Mouse (Mus musculus) naive thymus-derived CD4-positive, alpha-beta T cell, adult 2 months (primary cell): Measurements from ENCODE around the gene Psmb11.

ENCODE experiments used
- DNase-seq: peaks from one replicate; pipeline ENCODE4 v3.0.0-alpha.2; 2011; ENCODE audit warnings: low read depth

Gene Psmb11

DNA sequence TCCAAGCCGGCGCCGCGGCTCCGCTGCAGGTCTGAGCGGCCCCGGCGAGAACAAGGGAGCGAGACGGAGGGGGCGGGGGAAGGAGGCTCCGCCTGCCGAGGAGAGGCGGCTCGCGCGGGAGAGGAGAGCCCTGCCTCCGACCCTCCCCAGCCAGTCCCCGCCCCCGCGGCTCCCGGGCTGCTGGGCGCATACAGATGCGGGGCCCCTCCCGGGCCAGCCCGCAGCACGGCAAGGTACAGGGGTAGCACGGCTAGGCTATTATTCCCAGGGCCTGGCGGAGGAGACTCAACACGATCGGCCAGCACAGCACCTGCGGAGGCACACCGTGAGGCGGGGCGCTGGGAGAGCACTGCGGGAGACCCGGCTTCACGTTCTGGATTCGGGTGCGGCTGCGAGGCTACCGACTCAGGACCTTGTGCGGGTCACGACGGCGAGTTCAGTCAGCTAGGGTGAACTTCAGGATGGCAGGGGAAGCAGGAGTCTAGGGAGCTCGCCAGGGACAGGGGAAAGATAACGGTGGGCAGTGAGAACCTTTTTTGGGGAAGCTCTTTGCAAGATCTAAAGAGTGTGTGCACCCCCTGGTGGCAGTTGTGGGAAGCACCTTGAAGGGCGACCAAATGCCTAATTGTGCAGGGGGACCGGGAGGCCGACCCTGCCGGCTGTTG, 20.2 kb downstream of the Psmb11 start, which contains the start of gene Cdh24:
Gene Cdh24, minus strand, starts transcription at position 60 of the 665 bp plus-strand sequence.
- peak; percentile 92 for DNase-seq

DNA sequence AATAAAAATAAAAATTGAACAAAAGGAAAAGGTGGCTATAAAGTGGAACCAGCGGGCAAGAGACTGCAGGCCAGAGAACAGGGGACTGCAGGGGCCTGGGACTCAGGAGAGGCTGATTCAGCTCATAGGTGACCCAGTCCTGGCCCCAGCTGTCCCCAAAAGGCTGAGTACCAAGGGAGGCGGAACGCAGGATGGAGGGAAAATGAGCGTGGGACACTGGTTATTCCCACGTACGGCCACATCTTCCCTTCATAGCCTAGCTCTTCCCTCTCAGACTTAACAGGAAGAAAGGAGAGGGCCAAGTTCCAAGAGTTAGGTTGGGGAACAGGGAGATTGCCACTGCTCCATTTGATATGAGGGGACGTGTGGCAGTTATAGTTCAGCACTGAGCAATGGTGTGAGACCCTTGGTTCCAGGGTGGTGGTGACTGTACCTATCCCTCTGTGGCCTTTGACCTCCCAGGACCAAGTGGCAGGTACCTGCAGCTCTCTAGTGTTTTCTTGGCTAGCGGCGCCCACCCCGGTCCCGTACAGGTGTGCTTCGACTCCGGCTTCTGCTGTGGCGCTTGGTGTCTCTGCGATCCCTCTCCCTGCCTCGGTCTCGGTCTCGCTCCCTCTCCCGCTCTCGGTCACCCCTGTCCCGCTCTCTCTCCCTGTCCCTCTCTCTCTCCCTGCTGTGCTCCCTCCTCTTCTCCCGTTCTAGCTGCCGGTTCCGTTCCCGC, 21.2 kb downstream of the Psmb11 start:
- no peak for DNase-seq

DNA sequence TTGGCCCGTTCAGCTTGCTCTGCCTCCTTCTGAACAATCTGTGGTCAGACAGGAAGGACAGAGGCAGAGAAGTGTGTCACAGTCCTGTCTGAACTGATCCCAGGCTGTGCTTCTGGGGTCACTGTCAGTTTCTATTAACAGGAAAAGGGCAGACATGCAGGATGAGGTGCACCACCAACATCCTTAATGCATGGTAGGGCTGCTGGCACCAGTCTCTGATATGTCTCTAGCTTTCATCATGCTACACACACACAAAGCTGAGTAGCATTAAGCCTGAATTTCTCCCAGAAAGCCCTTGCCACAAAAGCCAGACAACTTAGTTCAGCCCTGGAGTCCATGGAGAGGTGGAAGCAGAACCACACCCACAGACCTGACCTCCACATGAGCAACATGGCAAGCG, 21.8 kb downstream of the Psmb11 start:
- DNase-seq, result no peak

DNA sequence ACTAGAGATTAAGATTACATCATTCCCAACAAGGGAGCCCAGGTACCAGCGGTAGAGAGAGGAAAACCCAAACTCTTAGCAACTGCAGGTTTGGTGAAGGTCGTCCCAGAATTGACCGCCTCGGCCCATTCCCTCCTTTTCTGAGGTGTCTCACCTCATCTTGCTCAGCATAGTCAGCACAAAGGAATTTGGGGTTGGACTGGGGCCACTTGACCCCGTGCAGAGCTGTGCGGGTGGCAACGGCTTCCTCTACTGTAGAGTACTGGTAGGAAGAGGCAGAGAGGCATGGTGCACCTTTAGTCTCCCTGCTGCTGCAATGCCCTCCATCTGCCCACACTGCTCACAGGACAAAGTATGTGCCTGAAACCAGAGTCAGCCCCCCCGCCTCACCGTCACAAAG, 23.1 kb downstream of the Psmb11 start:
- no peak for DNase-seq

DNA sequence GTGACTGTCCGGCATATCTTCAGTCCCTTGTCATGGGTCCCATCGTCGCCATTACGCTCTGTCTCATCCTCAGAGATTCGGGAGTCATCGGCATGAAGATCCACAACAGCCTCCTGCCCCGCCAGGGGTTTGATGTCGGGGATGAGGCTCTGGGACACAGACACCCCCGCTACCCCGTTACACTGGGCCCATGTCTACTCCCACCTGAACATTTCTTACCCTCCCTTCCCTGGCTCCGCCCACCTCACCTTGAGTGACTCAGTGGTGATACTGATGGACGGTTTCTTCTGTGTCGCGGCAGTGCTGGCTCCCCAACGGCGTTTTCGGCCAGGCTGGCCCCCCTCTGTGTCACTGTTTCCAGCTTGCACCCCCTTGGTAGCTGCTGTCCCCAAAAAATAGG, 25.2 kb downstream of the Psmb11 start:
- no peak for DNase-seq

DNA sequence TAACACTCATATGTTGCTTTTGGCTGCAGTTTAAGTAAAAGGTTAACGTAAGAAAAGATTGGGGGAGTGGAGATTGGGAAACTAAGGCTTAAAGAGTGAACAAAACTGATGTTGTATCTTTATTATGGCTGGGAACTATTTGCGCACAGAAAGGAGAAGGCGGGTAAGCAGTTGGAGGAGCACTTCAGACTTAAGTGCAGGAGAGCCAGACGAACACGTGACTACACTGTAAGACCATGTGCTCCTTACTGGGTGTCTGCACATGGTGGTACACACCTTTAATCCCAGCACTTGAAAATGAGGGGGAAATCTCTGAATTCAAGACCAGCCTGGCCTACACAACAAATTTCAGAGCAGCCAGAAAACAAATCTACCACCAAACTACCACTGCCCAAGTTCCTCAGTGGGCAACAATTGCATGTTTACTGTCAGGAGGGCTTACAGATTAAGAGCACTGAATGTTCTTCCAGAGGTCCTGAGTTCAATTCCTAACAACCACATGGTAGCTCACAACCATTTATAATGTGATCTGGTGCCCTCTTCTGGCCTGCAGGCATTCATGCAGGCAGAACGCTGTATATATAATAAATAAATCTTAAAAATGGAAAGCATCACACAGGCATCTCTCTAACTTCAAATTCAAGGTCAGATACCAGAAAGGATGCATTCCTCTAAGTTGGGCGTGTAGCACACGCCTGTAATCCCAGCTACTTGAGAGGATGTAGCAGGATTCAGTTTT, 25.8 kb downstream of the Psmb11 start:
- no peak for DNase-seq

DNA sequence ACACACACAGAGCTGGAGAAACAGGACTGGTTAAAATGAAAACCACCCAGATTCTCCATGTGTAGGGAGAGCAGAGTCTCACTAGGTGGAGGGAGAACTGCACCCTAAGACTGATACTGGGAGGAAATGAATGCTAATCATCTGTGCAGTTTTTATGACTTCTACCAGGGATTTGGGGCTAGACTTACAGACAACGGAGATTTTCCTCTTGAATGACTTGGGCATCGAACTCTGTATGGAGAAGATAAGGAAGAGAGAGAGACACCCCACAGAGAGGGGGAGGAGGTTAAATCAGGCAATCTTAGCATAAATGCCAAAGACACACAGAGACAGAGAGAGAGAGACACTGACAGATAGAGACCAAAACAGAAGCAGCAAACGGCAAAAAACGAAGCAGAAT, 26.7 kb downstream of the Psmb11 start:
- DNase-seq, result no peak

DNA sequence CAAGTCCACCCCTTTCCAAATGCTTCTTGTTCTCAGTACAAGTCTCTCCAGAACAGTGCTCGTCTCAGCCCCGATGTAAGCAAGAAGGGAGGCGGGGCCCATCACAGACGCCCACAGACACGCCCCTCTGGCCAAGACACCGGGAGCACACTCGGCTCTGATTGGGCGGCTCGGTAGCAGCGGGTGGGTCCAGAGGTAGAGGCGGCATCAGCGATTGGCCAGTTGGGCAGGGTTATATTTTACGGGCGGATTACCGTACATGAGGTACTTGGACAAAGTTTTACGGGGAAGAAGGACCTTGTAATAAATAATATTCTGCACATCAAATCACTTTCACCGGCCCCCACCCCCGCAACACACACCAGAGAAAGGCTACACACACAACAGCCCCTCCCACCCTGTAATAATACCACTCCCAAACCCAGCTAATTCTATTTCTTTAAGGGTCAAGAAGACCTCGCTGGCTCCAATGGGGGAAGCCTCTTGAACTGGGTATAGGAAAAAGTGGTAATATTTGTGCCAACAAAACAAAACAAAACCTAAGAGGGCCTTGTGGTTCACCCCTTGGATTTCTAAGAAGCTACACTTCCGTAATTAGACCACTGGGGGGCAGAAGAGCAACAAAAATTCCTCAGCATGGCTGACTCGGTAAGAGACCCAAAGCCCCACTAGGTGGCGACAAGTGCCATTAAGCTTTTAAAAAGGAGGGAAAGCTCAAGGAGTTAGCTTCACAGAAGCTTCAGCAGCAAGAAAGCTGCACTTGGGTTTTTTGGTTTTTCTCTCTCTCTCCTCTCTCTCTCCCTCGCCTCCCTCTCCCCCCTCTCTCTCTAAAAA, 29.6 kb downstream of the Psmb11 start:
- peak; percentile 95 for DNase-seq

DNA sequence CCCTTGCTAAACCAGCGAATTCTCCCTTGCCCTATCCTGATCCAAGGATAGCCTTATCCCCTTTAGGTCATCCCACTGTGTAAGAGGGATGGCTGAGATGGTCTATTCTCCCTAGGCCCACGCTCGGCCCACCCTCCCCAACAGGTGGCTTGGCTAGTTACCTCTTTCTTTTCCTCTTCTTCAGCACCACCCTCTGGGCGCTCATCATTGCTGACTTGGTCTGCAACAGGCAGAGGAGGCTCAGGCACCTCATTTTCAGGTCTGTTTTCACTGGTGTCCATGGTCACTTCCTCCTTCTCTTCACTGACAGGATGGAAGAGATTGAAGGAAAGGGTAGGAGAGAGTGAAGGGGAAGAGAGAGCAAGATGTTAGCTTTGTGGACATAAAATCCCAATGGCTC, 30.3 kb downstream of the Psmb11 start:
- no peak for DNase-seq

DNA sequence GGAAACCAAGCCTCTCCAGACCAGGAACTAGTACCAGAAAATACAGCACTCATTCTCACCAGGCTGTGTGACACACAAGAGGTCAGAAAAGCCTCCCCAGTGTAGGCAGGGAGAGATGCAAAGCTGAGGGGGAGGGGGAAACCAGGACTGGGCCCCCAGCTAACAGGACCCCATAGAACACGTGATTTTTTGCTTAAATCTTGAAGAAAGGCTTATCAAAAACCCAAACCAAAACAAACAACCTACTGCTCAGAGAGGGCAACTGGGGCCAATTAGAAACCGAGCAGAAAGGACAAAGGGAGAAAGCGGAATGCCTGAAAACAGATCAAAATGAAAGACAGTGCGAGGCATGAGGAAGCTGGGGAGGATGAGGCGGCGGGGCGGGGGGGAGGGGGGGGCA, 31.6 kb downstream of the Psmb11 start:
- DNase-seq, result no peak

DNA sequence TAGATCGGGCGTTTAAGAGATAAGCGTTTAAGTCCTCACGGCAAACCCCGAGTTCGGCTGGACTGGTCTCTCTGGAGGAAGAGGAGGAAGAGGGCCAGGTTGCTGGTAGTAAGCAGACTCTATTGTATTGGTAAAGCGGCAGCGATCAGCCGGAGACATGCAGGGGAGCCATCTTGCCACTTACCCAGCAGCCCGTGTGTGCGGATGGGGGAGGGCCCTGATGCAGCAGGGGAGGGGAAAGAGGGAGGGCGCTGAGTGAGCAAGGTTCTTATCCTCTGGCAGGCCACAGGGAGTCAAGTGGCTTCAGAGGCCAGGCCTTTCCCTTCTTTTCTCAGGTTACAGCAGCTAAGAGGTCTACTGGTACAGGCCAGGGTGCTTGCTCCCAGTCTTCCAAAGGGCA, 32.3 kb downstream of the Psmb11 start:
- peak; percentile 84 for DNase-seq

DNA sequence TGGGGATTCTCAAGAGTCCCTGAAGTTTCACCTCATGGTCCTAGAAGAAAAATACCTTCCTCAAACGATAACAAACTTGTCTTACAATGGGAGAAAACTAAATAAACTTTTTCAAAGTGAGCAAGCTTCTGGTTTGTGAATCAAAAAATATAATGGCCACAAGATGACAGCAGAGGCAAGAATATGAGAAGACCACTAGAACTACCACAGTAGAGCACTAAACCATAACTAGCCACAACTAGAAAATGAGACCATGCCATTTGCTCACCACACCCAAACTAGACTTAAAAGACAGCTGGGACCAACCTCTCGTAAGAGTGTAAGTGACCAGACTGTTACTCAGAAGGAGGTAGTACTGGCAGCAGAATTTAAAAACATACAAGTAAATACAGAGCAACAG, 38.8 kb downstream of the Psmb11 start:
- no peak for DNase-seq

DNA sequence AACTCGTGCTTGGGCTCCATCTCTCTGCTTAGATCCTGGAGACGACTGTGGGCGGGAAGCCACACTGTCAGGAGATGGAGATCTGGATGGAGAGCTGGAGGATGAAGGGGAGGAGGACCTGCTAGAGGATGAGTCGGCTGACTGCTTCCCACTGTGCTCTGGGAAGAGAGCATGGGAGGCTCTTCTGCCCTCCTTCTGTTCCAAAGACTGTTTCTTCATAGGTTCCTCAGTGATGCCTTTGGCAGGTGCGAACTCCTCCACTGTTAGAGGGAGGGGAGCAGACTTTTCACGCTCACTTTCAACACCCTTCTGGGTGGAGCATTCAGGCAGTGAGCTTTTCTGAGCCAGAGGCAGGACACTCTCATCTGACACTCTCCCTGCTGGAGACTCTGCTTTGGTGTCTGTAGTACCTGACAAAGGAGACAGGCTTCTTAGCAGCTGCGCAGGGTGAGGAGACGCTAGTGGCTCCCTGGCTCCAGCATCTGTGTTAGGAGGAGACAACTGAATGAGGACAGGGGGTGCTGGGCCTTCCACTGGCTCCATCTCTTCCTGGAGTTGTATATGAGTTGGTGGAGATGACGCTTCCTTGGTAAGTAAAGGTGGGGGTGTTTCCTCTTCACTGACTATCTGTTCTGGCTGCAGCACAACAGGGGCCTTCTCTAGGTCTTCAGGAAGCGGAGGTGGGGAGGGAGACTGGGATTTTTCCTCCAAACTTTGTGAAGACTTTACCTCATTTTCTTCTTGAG, 43.4 kb downstream of the Psmb11 start:
- no peak for DNase-seq

DNA sequence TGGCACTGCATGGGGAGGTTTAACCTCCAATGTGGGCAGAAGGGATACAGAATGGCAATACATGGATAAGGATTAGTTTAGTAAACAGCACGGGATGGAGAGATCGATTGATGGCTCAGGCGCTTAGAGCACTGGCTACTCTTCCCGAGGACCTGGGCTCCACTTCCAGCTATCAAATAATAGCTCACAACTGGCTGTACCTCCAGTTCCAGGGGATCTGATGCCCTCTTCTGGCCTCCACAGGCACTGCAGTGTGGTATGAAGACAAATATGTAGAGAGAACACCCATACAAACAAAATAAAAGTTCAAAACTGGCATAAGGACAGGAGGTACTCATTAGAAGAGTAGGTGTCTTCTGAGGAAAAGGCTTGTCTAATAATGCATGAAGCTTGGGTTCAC, 48.1 kb downstream of the Psmb11 start:
- peak; percentile 68 for DNase-seq

DNA sequence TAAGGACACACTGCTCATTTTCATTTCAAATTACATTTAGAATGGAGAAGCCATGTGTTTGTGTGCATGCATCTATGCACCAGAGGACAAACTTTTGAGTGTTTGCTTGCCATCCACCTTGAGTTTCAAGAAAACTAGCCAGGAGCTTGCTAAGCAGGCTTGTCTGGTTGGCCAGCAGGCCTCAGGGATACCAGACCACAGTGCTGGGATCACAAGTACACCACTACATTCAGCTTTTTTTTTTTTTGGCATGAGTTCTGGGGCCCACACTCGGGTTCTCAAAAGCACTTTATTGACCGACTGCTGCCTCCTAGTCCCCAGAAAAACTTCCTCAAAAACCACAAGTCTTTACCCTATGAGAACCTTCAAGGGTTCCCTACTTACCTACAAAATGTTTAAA, 53.1 kb downstream of the Psmb11 start:
- no peak for DNase-seq

DNA sequence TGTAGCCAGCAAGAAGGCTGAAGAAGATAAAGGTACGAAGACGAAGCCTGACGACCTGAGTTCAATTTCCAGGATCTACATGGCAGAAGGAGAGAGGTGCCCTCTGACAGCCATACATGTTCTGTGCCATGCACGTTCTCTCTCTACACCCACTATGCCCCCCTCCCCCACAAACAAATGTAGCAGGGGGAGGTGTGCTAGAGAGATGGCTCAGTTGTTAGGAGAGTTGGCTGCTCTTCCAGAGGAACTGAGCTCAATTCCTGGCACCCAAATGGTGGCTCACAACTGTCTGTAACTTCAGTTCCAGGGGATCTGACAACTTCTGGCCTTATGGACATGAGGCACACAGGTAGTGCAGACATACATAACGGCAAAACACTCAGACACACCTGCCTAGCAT, 55.1 kb downstream of the Psmb11 start:
- DNase-seq, result no peak

DNA sequence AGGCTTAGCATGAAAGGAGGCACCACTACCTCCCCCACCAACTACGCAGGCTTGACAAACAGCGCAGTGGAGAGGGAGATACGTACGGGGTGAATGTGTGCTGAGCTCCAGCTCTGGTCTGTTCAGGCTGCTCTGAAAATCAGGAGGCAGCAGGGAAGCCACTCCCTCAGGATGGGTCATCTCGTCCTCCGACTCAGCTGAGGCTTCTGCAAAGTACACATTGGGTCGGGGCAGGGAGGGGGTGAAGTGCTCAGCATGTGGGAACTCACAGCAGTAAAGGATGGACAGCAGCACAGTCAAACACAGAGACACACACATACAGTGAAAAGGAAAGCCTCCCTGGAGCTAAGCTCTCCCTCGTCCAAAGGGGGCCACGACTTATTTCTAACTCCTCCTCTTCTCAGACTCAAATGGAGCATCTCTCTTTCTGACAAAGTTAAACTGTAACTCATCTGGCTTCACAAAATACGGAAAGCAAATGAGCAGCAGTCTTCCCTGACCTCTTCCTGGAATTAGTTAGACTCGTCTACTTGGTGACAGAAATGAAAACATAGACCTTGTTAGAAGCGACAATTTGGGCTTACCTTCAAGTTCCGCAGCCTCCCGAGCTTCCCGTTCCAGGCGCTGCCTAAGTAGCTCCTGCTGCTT, 57.5 kb downstream of the Psmb11 start:
- no peak for DNase-seq
